Mouse (Mus musculus) left cerebral cortex, postnatal 25 days (tissue): ENCODE results near the gene Cntnap2. TPM values are rescaled to one million over a fixed set of nuclear protein-coding genes. Genes with fewer than 3 reads are reported as not detected.
A peak's percentile ranks its signal among the peaks of the same experiment; 100 is the strongest.
"Not testable (repeated sequence)": the region's sequence is repeated elsewhere in the genome, so short reads cannot be mapped to it uniquely, and the experiment has no call there.

Source experiments
- DNase-seq, 2 experiments: peaks; one replicate each; pipeline ENCODE4 v3.0.0; 2022; ENCODE audit warnings: low spot score in 2 of 2, mixed read lengths in 1 of 2
- intact Hi-C: fragments of 180-260 bp; cut with DNase I; formaldehyde crosslinking; loops from one replicate; pipeline ENCODE4 v1.15.1; 2025
- total RNA-seq, 2 experiments: library from RNA; stranded (reverse); gene quantifications; 2 replicates each; pipeline ENCODE4 v1.2.3; 2021

Gene Cntnap2
- total RNA-seq, 2 experiments from 2014 or later = 124 to 139 TPM

- intact Hi-C loops = no loop called here
- DNase-seq = peak; percentile 50 to 63
Measured at GRCm38 (mm10) chr6:47188193-47188592, 2129.0 kb downstream of the Cntnap2 start.

GRCm38 (mm10) chr6:47188596-47188995, 2129.4 kb downstream of the Cntnap2 start:
- DNase-seq, intact Hi-C loops: not testable (repeated sequence)

DNA sequence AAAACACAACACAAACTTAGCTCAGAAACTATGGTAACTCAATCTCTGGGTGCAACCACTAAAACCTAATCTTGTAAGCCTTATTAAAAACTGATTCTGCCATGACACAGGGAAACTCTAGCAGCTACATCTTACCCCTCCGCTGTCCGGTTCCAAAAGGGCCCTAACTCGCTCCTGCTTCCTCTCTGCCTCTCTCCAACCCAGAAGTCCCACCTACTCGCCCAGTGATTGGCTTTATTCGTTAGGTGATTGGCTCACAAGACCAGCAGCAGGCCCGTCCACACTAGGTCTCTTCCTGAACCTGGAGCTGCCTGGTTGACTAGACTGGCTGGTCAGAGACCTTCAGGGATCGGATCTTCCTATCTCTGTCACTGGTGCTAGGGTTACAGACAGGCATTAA, 2131.1 kb downstream of the Cntnap2 start:
- intact Hi-C loops = loop anchor here (5.0 kb wide), 1 partner anchor 122 kb away; no protein-coding TSS in a partner anchor
- DNase-seq = no peak

- intact Hi-C loops = loop anchor here (5.0 kb wide), 1 partner anchor 121 kb away; no protein-coding TSS in a partner anchor
- peak; percentile 50 to 60 for DNase-seq
Measured at GRCm38 (mm10) chr6:47191277-47191800, 2132.2 kb downstream of the Cntnap2 start.

DNA sequence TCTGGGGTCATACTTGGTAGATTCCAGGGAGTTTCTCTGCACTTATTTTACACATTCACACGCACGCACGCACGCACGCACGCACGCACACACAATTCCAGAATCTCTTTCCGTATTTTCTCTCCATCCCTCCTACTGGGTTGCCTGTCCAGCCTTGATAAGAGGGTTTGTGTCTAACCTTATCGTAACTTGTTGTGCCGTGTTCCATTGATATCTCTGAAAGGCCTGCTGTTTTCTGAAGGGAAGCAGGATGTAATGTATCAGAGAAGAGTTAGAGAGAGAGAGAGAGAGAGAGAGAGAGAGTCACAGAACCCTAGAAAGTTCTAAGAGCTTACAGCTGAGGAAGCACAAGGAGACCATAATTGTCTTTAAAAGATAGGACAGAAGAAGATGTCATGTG, 2132.8 kb downstream of the Cntnap2 start:
- no peak for DNase-seq
- intact Hi-C loops = loop anchor here (5.0 kb wide), 1 partner anchor 120 kb away; no protein-coding TSS in a partner anchor

- no peak for DNase-seq
- intact Hi-C loops = loop anchor here (5.0 kb wide), 1 partner anchor 120 kb away; no protein-coding TSS in a partner anchor
Measured at GRCm38 (mm10) chr6:47192478-47192877, 2133.3 kb downstream of the Cntnap2 start.

GRCm38 (mm10) chr6:47197570-47197969, 2138.4 kb downstream of the Cntnap2 start:
- DNase-seq = no peak
- intact Hi-C loops = loop anchor here (5.0 kb wide), 1 partner anchor 85 kb away; no protein-coding TSS in a partner anchor

DNA sequence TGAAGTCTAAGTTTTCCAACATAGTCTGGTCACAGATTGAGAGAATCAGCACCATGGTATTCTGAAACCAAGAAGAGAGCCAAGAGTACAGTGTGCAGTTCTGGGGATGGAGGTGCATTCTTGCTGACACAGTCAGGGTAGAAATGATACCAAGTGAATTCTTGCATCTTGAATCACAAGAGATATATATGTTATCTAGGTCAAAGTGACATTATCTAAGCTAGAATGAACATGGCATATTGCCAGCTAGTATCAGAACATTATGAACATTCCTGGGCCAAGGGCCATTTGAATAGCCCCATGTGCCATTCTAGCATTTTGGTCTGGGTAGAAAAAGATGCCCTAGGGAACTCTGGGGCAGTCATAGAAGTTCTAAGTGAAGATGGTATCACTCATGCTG, 2141.5 kb downstream of the Cntnap2 start:
- intact Hi-C loops = no loop called here
- DNase-seq = no peak

- intact Hi-C loops = no loop called here
- no peak for DNase-seq
Measured at GRCm38 (mm10) chr6:47208031-47208430, 2148.9 kb downstream of the Cntnap2 start.

DNA sequence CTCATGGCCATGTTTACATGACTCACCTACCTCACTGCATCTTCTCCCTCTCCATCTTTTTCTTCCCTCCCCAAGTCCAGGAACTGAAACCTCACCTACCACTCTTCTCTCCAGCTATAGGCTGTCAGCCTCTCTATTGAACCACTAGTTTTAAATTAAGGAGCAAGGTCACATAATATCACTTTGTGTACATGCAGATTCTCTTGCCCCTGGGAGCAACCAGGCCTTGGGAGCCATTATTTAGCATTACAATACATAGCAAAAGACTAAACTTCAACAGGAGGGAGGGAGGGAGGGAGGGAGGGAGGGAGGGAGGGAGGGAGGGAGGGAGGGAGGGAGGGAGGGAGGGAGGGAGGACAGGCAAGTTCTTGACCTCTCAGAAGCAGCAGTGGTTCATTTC, 2155.6 kb downstream of the Cntnap2 start:
- DNase-seq = no peak
- intact Hi-C loops = no loop called here

DNA sequence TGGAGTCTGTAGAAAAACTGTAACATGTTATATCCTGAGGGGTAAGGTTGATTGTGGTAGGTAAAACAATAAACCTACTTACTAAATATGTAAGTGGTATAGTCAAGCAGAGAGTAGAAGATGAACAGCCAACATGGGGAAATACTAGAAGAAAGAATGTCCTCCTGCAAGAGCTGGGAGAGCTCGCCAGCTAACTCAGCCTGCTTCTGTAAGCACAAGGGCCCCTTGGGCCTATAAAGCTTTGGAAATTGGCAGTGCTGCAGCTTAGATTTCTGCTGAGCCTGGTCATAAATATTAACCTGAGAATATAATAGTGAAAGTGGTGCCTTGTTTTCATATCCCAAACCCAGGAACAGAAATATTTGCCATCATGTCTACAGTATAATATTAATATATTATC, 2164.4 kb downstream of the Cntnap2 start:
- intact Hi-C loops, DNase-seq: not testable (repeated sequence)

- intact Hi-C loops, DNase-seq: not testable (repeated sequence)
Measured at GRCm38 (mm10) chr6:47225391-47225790, 2166.2 kb downstream of the Cntnap2 start.

DNA sequence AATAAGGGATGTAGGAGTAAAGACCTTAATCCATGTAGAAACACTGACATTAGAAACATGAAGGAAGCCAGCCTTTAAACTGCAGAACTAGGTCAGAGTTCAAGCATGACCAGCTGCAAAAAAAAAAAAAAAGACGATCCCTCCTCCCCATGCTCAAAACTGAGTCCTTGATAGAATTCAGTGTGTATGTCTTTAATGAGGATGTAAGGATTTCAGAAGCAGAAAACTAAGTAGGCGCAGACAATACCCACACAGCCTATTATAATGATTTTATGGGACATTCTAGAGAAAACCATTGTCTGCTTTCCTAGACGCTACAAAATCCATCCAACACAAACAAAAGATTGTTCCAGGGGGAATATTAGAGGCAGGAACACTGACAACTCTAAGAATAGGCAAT, 2168.4 kb downstream of the Cntnap2 start:
- DNase-seq = no peak
- intact Hi-C loops = no loop called here

GRCm38 (mm10) chr6:47228676-47229317, 2169.6 kb downstream of the Cntnap2 start:
- intact Hi-C loops = no loop called here

GRCm38 (mm10) chr6:47231513-47231912, 2172.4 kb downstream of the Cntnap2 start:
- intact Hi-C loops = no loop called here
- no peak for DNase-seq

More at GRCm38 (mm10) chr6:47228676-47229317, 2169.6 kb downstream of the Cntnap2 start:
- no peak for DNase-seq

DNA sequence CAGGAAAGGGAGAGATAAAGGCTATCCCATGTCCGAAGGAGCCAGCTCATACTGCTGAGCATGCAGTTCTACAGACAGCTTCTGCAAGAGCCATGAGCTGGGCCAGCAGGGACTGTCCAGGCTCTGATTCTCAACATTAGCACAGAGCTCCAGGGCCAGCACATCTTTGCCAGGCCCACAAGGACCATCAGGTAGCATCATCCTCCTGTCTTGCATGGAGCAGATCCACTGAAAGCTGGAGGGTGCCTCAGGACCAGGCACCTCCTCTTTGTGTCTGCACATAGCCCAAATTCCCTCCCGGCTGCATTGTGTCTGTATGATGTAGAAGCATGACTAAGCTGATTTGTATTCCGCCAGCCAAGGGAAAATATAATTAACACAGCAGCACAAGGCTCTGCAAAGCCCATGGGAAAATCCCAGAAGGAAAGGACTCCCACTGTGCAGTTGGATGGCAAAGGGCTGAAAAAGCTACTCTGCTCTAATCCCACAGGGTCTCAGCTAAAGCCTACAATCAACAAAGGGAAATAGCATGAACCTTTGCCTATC, 2180.3 kb downstream of the Cntnap2 start:
- intact Hi-C loops = no loop called here
- peak; percentile 54 to 88 for DNase-seq

DNA sequence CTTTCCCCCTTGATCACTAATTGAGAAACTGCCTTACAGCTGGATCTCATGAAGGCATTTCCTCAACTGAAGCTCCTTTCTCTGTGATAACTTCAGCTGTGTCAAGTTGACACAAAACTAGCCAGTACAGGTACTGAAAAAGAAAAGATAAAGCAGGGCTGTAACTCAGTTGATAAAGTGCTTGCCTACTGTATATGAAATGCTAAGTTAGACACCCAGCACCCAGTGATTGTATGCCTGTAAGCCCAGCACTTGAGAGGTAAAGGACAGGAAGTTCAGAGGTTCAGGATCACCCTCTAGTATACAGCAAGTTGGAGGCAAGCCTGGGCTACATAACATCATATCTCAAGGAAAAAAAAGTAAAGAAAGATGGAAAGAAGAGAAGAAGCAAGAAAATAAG, 2182.2 kb downstream of the Cntnap2 start:
- no peak for DNase-seq
- intact Hi-C loops = no loop called here

GRCm38 (mm10) chr6:47243863-47244606, 2184.9 kb downstream of the Cntnap2 start:
- intact Hi-C loops = no loop called here
- peak; percentile 64 to 69 for DNase-seq

GRCm38 (mm10) chr6:47244642-47245041, 2185.5 kb downstream of the Cntnap2 start:
- peak in 1 of 2 experiments; percentile 18 for DNase-seq
- intact Hi-C loops = no loop called here

DNA sequence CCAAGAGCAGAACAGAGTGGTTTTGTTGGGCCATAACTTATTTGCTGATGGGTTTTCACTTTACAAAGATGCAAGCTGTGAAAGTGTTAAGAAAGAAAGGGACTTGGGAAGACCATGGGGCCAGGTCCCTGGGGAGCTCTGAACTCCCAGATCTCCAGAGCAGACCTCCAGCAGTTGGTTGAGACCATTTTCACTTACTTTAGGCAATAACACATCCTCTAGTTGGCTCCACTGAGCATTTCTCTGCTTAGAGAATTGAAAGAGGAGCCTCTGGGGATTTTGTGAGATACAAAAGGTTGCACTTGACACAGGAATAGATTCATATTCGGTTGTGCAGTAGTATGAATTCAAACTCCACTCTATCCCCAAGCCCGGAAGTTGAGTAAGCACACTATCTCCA, 2196.1 kb downstream of the Cntnap2 start:
- no peak for DNase-seq
- intact Hi-C loops = no loop called here
